Mouse (Mus musculus) thymus, postnatal 14 days (tissue): ENCODE data around the gene Zdhhc13.

Experiments used
- DNase-seq: peaks from one replicate; pipeline ENCODE4 v3.0.0; 2021

The Zdhhc13 gene

DNA sequence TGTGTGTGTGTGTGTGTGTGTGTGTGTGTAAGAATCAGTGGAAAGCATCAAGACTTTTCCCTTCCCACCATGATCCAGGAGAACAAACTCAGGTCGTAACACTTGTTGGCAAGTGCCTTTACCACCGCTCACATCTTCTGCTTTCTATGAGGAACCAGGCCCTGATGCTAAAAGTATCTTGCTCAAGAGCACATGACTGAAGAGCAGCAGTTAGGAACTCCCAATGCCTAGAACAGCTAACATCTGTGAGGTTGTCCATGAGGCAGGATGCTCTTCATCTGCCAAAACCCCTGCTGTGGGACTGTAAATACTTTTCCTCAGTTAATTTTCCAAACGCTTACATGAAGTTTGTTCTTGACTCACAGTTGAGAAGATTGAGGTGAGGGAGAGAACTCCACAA lies 455 bp upstream of the Zdhhc13 start:
- no peak for DNase-seq

DNA sequence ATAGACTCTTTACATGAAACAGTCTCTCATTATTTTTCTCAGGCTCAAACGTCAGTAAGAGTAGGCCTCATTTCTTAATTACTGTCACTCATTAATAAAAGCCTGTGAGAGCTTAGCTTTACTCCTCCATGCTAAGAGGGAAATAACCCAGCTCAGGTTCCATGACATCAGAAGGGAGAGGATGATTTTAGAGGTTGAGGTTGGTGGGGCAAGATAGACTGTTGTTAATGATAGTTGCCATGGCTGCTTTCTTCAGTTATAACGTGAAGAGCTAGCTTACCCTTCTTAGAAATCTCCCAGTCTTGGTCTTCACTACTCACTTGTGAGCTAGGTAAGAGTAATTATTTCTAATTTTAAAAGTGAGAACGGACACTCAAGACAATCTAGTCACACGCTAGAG lies 1.3 kb downstream of the Zdhhc13 start:
- DNase-seq, result no peak

DNA sequence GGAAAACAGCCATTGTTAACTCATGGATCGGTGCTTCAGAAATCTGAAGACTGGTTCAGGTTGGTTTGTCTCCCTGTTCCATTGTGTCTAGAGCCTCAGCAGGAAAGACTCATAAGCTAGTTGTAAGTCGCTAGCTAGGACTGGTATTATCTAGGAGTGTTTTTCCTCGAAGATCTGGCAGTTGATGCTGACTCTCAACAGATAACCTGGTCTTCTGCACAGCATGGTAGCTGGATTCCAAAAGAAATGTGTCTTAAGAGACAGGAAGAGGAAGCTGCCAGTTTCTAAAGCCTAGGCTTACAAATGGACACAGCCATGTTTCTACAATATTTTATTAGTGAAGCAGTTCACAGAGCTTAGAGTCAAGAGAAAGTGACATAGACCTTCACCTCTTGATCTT lies 2.6 kb downstream of the Zdhhc13 start:
- DNase-seq, result no peak

DNA sequence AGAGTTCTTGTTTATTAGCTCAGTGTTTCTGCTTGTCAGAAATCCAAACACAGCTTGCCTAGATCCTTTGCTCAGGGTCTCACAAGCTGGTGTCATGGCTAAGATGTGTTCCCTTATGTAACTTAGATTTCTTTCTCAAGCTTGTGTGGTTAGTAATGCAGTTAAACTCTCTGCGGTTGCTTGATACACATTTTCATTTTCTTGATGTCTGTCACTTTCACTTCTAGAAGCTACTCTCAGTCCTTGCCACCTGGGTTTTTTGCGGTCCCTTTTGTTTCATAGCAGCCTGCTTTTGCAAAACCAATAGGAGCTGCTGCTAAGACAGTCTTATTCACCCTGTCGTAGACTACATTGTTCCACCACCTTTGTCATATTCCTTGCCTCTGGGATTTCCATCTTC lies 6.3 kb downstream of the Zdhhc13 start:
- DNase-seq, result peak; percentile 29

DNA sequence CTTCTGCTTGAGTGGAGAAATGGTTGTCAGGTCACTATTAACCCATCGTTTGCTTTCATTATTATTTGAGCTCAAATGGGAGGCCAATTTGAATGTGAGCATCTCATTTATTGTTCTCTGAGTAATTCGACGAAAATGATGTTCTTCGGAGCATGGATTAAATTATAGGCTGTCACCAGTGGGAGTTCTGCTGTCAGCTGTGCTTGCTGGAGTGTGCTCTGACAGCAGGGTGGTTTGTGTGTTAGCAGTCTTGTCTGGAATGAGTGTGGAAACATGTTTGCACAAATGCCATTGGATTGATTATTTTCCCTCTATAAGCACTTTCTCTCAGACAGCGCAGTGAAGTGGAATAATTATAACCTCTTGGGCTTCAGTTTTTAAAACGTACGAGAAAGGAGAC lies 14.6 kb downstream of the Zdhhc13 start:
- no peak for DNase-seq

DNA sequence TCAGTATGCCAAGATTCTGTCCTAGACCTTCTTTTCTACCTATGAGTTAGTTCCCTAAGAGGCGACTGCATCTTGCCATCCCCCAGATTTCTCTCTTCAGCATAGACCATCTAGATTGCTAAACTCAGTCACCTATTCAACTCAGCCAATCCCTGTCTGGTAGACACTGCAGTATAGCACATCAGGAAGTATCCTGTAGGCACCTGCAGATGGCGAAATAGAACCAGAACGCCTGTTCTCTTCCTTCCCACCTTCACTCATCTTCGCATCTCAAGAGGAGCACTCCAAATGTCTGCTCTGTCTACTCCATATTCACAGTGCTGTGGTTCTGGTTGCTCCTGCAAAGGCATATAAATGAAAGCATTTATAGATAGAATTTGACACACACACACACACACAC lies 17.8 kb downstream of the Zdhhc13 start:
- DNase-seq, result no peak

DNA sequence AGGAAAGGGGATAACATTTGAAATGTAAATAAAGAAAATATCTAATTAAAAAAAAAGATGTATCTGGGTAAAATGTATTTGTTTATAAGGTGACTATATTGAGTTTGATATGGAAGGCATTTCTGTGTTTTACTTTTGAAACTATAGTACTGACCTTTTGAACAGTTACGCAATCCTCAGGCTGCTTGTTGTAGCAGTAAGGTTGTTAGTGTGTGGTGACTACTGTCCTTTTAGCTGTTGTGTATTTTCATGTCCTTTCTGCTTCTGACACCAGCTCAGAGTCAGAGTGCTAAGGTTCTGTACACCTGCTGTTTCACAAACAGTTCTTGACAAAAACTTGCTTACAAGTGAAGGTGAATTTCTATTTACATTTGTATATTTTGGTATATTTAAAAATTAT lies 21.8 kb downstream of the Zdhhc13 start:
- no peak for DNase-seq

DNA sequence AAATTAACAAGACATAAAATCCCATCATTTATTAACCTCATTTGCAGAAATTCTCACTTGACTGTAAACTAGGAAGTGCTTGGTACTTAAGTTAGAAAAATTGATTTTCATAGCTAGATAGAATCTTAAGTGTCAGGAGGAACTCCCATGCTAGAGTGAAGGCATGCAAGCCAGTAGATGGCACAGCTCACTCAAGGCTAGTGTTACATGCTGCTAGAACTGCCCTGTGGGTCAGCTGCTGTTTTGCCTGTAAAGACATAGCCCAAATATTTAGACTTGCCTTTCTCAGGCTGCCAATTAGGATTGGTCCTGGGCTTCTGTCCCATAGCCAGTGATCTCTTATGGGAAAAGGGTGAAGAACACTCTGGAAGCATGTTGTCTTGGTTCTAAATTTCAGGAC lies 23.6 kb downstream of the Zdhhc13 start:
- no peak for DNase-seq

DNA sequence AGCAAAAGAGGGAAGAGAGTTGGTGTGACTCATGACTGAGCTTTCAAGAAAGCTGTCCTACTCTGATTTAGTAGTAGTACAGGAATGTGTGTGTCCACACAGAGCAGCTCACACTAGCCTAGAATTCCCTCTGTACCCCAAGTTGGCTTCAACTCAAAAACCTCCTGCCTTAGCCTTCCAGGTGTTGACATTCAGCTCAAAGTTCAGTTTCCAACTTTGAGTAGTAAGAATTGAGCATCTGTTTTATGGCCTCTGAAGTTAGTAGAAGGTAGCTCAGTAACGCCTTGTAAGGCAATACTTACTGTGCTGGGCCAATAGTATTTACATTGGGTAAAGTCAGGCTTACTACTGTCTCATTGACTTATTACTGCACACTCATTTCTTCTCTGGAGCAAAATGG lies 24.8 kb downstream of the Zdhhc13 start:
- no peak for DNase-seq

DNA sequence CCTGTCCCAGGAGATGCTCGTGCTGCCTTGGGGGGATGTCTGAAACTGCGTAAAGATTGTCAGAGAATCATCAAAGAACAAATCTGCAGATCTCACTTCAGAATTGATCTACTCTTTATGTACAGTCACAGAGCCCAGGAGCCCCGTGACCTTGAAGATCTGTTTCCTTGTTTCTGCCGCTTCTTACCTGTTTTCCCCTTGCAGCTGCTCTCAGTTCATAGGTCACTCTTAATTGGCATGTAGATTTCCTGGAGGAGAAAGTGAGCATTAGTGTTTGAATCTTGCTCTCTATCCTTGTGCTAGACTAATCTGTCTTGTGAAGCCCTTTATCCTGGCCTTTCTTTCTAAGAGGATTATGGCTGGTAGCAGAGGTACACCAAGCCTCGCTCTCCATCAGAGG lies 32.9 kb downstream of the Zdhhc13 start:
- DNase-seq, result no peak

DNA sequence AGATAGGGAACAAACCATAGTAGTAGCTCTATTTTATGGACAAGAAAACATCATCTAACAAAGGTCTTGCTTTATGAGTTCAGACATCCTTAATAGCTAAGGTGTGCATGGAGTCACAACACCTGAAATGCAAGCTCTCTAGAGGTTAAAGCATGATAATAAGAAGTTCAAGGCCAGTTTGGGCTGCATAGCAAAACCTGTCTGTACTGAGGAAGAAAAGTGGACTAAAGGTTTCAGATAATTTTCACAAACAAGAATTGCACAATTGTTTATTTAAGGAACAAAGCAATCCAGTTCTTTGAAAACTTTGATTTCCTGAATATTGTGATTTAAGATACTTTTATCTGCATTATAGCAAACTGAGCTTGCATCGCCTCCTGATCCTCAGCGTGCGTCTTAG lies 34.8 kb downstream of the Zdhhc13 start:
- DNase-seq, result no peak

DNA sequence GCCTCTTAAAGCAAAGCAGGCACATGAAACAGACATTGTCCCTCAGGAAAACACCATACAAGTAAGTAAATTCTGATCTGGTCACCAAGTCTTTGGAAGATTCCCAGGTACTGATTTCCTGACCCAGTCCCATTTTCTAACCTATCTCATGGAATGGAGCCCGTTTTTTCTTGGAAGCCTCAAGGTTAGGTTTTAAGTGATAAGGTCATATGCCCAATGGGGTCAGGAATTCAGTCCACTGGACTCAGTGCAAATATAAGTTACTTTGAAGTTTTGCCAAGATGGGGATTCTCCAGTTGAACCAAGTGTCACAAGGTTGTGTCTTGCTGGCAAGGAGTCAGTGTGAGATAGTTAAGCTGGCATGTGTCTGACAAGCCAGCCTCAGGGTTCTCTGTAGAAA lies 35.9 kb downstream of the Zdhhc13 start:
- no peak for DNase-seq

DNA sequence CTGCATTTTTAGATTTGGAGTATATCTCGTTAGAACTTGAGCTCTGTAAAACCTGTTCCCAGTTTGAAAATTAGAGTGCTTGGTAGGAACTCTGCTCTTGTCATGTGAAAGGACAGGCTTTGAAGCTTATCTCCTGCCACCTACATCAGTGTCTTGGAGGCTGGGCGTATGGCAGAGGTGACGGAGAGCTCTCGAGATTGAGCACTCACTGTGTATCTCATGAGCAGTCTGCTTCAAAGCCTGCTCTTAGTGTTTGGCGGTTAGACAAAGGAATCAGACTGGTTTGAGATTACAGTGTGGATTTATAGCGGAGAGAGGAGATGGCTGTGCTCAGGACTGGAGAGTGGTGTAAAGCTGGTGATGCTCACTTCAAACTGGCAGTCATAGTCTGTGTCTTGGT lies 36.4 kb downstream of the Zdhhc13 start:
- DNase-seq, result no peak

DNA sequence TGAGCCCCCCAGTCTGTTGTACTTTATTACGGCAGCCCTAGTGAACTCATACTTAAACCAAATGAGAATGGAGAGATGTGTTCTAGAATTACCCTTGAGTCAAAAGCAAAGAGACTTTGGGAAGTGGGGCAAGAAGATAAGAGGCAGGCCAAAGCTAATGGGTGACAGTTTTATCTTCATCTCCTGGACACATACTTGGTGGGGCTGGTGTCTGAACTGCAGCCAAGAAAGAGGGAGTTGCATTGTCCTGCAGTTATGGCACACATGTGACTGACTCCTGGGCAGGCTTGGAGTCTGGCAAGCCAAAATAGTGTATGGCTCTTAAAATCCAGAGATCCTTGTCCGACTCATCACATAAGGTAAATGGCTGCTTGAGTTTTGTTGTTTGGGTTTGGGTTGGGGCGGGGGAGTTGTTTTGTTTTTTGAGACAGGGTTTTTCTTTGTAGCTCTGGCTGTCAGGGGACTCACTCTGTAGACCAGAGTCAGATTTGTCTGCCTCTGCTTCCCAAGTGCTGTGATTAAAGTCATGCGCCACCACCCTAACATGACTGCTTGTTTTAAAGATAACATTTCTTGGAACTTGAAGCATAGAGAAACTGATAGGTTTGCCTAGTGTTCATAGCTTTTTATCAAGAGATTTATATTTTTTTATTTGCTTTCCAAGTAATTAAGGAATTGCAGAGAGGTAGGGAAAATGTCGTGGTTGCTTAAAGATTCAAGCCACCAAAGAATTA lies 40.5 kb downstream of the Zdhhc13 start:
- no peak for DNase-seq

DNA sequence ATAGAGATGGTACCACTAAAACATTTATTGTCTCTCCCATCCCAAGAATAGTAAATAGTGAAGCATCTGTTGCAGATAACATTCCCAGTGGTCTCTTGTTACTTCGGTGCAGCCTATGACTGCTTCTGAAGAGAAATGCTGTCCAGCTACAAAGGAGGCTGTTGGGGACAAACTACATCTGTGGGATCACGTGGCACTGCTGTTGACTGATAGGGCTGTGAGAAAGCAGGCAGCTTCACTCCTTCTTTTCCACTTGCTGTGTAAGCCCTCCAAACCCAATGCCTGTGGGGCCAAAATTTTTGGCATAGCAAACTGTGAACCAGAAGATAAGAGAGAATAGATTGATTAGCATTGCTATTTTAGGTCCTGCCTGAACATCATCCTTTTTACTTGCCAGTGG lies 41.6 kb downstream of the Zdhhc13 start:
- no peak for DNase-seq

DNA sequence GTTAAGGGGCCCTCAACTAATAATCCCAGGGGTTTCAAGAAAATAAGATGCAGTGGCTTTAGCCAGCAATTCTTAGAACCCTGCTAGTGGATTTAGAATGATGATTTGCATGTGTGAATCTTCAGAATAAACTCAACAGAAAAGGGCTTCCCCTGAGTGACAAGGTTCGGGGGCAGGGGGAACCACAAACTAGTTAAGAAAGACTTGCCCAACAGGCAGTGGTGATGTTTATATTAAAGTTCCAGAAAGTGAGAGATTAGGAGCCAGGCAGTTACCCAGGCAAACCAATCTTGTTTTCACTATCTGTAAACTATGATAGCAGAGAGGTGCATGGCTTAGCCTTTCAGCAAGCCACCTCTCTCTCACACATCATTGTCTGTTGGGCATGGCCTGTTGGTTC lies 43.9 kb downstream of the Zdhhc13 start:
- no peak for DNase-seq

DNA sequence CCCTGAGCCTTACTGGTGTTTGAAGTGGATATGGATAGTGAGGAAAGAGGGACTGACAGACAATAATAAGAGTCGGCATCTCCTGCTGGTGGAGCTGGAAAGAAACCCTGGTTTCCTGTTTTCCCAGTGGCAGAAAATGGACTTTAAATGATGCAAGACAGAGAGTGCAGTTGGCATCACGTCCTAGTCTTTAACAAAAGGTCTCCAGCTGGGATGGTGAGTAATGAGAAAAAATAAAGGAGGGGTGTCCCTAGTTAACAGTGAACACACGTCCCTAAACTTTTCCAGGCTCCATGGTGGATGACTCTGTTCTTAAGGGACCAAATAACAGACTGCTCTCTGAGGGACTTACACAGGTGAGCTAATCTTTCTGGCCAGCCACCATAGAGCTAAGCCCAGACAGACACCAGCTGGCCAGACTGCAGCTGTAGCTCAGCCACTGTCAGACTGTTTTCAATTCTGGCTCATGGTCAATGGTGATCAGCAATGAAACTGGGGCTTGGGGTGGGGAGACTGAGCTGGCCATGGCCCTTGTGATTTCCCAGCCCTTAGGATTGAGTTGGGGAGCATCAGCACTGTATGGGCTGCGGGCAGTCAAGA lies 45.7 kb downstream of the Zdhhc13 start:
- no peak for DNase-seq

DNA sequence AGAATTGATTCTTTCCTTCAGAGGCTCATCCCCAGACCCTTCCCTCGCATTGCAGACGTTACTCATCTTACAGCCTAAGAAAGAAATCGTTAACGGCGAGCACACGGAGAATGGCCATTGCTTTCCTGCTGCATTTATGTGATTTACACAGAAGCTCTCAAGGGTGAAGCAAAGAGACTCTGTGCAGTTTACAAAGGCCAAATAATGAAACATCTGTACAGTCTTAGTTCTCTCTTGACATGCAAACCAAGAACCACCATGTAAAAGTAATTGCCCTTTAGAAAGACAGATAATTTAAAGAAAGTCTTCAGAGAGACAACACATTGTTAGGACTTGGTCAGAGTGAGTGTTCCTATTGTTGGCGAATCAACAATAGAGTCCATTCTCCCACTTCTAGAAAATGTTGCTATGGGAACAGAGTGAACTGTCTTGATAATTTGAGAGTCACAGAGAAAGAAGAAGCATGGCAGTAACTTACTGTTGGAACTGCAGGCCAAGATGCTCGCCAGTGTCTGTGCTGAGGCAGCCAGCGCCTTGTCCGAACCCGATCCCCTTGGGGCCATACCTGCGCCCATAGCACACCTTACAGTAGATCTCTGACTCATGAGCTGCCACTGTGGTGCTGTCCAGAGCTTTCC lies 46.3 kb downstream of the Zdhhc13 start:
- DNase-seq, result no peak

DNA sequence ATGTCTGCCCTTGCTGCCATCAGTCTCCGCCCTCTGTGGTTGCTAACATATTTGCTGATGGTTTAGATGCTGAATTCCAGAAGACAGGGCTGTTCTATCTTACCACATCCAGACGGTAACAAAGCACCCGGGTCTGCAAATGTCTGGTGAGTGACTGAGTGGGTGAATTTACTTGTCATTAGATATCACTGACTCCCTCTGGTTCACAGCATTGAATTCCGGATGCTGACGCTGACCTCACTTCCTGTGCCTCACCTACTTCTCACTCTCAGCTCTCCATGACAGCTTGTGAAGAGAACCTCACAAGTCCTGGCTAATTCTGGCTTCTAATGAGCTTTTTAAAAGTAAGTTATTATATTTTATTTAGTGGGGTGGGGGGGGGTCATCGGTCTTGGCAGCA lies 48.1 kb downstream of the Zdhhc13 start:
- no peak for DNase-seq

DNA sequence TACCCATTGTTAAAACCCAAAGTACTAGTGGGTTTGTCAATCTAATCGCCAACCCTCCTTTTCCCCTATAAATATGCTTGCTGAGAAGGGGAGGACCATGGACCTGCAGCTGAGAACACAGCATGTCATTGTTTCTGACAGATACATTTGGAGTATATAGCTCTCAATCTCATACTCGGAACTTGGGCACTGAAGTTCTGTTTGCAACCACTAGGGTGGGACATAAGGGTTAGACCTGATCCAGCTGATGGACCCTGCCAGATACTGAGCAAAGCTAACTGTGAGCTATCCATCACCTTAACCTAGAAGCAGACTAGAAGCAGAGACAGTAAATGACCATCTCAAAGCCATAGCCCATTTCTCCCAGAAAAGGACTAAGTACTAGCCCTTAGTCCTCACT lies 49.6 kb downstream of the Zdhhc13 start:
- DNase-seq, result peak; percentile 6

DNA sequence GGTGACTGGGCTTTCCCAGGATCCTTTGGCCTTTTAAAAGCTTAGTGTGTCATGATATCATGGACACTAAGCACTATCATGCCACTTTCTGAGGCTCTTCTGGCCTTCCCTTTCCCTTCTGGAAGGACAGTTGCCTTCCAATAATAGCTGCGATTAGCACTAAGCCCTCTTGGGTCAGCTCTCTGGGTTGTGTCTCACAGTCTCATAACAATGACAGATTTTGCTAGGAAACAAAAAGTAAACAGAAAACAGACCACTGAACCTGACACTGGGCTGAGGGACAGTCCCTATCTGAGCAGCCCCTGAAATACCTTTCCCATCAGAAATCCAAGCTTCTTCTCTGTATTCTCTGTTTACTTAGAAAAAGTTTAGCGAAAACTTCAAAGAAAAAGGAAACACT lies 51.7 kb downstream of the Zdhhc13 start:
- DNase-seq, result no peak

DNA sequence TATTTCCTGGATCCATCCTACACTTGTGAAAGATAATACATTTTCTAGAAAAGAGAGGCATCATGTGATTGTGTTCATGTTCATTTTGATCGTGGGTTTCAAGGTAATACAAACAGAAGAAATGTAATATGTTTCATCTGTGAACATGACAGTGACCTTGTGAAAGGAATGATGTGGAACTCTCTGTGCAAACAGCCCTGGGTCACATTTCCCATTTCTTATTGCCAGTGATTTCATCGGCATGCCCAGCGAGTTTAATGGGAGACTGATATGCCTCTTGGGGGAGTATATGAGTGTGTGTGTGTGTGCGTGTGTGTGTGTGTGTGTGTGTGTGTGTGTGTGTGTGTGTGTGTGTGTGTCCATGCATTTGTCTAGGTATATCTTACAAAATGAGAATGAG lies 52.7 kb downstream of the Zdhhc13 start:
- DNase-seq, result no peak

DNA sequence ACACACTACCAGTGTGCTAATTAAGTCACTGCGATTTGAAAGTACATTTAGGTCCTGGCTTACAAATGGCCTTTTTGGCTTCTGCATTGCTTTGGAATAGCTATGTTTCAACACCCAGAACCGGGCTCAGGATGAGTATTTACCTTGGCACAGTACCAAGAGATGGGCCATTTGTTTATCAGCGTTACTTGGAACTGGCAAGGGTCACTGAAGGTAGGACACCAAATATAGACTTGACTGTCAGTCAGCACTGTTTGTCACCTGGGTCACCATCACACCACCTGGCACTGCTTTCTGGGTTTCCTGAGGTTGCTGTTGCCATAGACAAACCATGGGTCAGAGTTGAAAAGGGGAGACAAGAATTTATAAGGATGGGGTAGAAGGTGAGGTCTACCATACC lies 53.5 kb downstream of the Zdhhc13 start:
- DNase-seq, result no peak

DNA sequence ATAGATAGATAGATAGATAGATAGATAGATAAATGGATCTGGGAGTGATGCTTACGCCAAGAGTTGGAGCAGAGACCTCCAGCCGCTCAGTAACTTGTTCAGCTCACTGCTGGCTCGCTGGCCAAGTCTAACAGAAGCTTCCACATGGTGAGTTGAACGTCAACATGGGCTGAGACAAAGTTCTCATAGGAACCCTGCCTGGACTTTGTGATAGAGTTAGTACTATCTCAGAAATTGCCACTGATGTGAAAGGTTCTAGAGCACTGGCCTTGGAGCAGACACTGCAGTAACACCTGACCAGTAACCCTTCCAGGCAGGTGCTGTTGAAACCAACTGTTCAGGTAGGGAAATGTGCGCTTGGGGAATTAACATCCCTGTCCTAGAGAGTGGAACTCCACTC lies 54.7 kb downstream of the Zdhhc13 start:
- DNase-seq, result no peak
